Mouse (Mus musculus) brown adipose tissue, adult 24 weeks (tissue): ENCODE data around the gene Nyx. TPM values are rescaled to one million over a fixed set of nuclear protein-coding genes. Genes with fewer than 3 reads are reported as not detected.
A peak's percentile ranks its signal among the peaks of the same experiment; 100 is the strongest.
"Not testable (repeated sequence)": the region's sequence is repeated elsewhere in the genome, so short reads cannot be mapped to it uniquely, and the experiment has no call there.

ENCODE experiments used
- H3K27ac ChIP-seq: fragments of 200-500 bp; replicated peaks from 2 replicates; pipeline ENCODE4 v1.5.1; 2012; ENCODE audit warnings: low read depth, mild to moderate bottlenecking, low read length
- H3K4me1 ChIP-seq: fragments of 200-500 bp; 2 replicates; pipeline ENCODE4 v1.6.1; 2012; ENCODE audit warnings: low read length, mixed read lengths; ENCODE audit not compliant: control insufficient read depth, insufficient read depth, insufficient read length
- H3K4me3 ChIP-seq: fragments of 200-500 bp; 2 replicates; pipeline ENCODE4 v1.5.1; 2012; ENCODE audit warnings: low read depth, mild to moderate bottlenecking, low read length, moderate library complexity; ENCODE audit not compliant: insufficient read depth
- polyA plus RNA-seq: library from polyadenylated mRNA; stranded (reverse); fragments of >200 nt; gene quantifications from 2 replicates; pipeline ENCODE4 v1.2.4, GENCODE M21; 2012; ENCODE audit not compliant: missing spikeins, insufficient read depth, insufficient read length

Nyx gene
- polyA plus RNA-seq: not detected in 2 replicates

DNA sequence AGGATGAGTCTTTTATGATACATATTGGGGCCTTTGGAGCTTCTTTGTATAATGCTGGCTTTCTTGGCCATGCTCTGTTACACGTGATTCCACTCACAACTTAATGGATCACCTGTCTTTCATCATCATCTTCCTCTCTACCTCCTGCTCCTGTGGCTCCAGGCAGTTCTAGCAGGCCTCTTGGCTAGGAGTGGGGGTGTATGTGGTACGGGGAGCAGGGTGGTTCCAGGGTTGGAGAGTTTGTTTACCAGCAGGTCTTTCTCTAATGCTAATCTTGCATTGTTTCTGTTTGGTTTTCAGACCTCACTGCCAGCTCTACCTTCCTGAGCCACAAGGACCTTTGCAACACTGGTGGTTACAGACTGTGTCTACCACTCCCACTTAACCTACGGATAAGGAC is at the start of gene Nyx:
Nyx (plus strand) TSS at position 301 of the 400 bp plus-strand sequence.
- H3K4me3 ChIP-seq: no peak within 1 kb of the TSS
- H3K4me1 ChIP-seq: peaks cover 7% of the 10 kb centered on the region
- 0 out of 2 replicates have a peak within 1 kb of the TSS, but pooled peaks have one; percentile 33 for H3K27ac ChIP-seq

DNA sequence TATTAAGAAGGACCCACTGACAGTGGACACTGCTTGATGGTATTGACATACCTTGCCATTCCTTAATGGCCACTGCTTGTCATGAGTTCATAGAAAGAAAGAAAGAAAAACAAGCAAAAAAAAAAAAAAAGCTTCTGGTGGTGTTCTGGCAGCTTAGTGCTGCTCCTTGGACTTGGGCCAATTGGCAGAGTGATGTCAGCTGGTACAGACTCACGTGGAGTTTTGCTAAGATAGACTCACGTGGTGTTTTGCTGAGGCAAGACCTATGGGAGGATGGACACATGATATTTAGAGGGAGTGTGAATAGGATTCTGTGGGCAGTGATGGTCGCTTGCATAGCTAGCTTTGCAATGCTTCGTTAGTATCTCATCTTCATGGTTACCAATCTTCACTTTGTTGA is 43.9 kb upstream of the Nyx start:
- no peaks in the 10 kb centered on the region for H3K4me1 ChIP-seq
- H3K4me3 ChIP-seq: no peak overlapping the region
- no peak overlapping the region for H3K27ac ChIP-seq

DNA sequence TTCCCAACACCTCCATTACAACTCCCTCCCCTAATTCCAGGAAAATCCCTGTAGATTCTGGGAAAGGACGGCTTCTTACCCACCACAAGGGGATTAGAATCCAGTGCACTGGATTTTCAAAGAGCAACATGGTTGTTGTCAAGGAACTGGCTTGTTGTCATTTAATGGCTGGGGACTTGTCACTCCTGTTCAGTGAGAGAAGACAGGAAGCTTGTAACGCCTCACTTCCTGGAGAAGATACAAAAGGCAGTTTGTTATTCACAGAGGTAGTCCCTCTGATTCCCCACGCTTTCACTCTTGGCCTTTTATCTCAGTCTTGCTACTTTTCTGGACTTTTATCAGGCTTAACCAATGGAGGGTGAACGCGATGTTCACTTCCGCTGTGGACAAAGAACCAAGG is 34.5 kb upstream of the Nyx start:
- Histone ChIP-seq H3K27ac (no peak overlapping the region), H3K4me3 (no peak overlapping the region), H3K4me1 (no peaks in the 10 kb centered on the region)

DNA sequence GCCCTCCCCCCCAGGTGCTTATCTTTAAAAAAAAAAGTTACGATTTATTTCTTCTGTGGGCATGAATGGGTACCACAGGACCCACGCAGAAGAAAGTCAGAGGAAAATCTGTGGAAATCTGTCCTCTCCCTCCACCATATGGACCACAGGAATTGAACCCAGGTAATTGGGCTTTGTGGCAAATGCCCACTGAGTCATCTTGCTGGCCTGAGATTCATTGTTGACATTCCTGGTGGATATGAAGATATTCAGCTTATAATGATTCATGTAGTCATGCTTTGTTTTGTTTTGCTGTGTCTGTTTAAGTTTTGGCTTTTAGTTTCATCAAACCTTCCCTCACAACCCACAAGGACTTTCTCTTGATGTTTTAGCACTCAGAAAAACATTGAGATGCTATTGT is 29.9 kb upstream of the Nyx start:
- H3K27ac ChIP-seq: not testable (repeated sequence)

GRCm38 (mm10) chrX:13456544-13456943 is 9.4 kb upstream of the Nyx start:
- not testable (repeated sequence) for H3K27ac ChIP-seq, H3K4me1 ChIP-seq, H3K4me3 ChIP-seq

More for the DNA sequence above, 29.9 kb upstream of the Nyx start:
- not testable (repeated sequence) for H3K4me3 ChIP-seq, H3K4me1 ChIP-seq

DNA sequence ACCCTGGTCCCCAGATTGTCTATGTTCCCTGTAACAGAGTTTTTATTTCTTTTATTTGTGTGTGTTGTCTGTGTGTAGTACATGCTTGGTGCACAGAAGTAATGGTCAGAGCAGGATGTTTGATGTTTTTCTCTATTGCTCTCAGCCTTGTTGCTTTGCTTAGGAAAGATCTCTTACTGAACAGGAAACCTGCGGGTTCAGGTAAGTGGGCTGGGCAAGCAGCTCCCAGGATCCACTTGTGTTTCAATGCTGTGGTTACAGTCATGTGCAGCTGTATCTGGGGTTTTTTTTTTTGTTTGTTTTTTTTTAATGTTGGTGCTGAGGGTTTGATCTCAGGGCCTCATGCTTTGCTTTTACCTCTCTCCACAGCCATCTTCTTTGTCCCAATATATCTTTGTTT is 7.1 kb upstream of the Nyx start:
- H3K4me3 ChIP-seq: no peak overlapping the region
- no peak overlapping the region for H3K27ac ChIP-seq
- H3K4me1 ChIP-seq: 0 out of 2 replicates have a peak, but pooled peaks cover 4% of the 10 kb centered on the region

- Histone ChIP-seq H3K4me3 (peak overlapping the region; percentile 69), H3K27ac (peak overlapping the region; percentile 100), H3K4me1 (0 out of 2 replicates have a peak, but pooled peaks cover 4% of the 10 kb centered on the region)
These were observed 4.3 kb upstream of the Nyx start for GRCm38 (mm10) chrX:13461266-13462261.

DNA sequence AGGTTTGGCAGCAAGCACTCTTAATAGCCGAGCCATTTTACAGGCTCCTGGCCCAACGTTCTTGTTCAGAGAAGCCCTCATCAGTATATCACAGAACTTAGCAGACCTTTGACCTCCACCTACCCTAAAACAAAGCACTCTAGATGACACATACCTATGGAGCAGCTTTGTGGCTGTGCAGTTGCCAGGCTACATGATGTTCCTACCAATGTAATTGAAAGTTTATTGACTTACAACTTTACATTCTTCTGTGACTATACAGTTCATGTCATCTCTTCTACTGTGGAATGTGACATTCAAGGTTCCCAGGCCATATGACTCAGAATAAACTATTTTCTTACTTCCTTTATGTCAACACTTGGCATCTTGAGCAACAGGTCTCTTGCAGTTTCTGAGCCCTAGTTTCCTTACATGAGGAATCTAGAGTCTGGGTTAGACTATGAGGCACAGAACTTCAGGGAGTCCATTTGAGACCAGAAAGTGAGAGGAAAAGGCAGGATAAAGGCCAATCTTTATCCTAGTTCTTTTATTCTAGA is 2.9 kb upstream of the Nyx start:
- 0 out of 2 replicates have a peak, but pooled peaks cover 4% of the 10 kb centered on the region for H3K4me1 ChIP-seq
- no peak overlapping the region for H3K4me3 ChIP-seq
- H3K27ac ChIP-seq: peak overlapping the region; percentile 43; the same call in 1 of the 2 replicates

DNA sequence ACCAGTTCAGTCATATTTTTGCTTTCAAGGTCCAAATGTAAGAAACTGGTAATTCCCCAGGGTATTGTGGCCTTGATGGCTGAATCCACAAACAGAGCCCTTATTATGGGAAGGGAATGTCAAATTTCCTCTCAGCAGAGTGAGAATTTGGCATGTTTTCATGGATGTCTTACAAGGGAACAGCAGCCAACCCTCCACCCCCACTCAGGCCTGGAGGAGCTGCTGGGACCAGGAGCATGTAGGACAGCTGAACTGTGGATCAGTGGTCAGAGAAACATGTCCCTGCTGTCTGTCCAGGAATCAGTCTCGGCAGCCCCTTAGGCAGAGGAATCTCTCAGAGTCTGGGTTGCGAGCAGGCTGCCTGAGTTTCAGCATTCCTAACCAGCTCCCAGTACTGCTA is 771 bp downstream of the Nyx start:
- 0 out of 2 replicates have a peak overlapping the region, but pooled peaks have one; percentile 33 for H3K27ac ChIP-seq
- no peak overlapping the region for H3K4me3 ChIP-seq
- H3K4me1 ChIP-seq: peaks cover 3% of the 10 kb centered on the region

GRCm38 (mm10) chrX:13467121-13467571 is 1.2 kb downstream of the Nyx start:
- no peak overlapping the region for H3K4me3 ChIP-seq
- peak overlapping the region; percentile 33; the same call in 1 of the 2 replicates for H3K27ac ChIP-seq
- peaks cover 3% of the 10 kb centered on the region for H3K4me1 ChIP-seq

DNA sequence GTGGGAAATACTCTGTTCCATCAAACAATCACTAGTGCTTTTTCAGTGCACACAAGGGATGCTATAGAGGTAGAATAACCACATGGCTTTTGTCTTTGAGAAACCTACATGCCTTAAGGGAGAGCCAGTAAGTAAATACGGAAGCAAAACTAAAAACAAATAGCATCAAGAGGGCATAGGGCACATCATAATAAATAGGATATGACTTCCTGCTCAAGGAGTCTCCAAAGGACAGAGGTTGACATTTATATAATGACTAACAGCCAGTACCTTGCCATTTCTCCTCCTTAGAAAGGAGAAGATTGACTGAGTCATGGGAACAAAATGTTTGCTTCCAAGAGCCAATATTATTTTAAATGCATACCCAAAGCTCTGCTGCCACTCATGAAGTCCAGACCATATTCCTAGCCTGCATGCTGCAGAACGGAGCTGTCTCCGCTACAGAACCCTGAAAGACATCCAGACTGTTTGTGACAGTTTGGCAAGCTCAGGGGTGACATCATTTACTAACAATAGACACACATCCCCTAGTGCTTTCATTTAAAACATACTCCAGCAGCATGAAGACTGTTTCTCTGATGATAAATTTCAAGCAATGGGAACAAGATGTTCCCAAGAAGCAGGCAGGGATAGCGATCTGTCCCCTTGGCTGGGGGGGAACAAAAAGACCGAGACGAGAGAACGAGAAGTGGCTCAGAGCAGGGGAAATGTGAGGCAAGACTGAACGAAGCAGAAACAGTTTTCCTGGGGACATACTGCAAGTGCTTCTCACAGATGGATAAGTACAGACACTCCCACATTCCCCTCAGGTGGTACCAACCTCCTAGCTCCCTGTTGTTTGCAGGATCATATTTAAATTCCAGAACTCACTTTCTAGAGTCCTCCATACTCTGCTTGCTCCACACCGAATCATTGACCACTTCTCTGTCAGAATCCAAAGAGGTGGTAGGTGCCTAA is 3.5 kb downstream of the Nyx start:
- peak overlapping the region; percentile 94 for H3K27ac ChIP-seq
- H3K4me3 ChIP-seq: peak overlapping the region; percentile 48; the same call in 1 of the 2 replicates

DNA sequence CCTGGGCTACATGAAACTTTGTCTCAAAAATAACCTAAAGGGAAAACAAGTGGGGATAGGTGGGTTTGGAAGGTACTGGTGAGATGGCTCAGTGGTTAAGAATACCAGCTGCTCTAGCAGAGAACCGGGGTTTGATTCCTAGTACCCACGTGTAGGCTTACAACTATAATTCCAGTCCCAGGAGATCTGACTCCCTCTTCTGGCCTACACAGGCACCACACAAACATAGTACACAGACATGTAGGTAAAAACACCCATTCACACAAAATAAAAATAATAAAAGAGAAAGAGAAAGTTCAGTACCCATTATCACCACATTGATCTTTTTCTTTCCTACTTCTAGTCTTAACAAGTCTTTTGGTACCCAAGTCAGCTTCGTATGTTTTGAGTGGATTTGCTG is 6.0 kb downstream of the Nyx start:
- Histone ChIP-seq H3K4me3 (no peak overlapping the region), H3K4me1 (peaks cover 5% of the 10 kb centered on the region), H3K27ac (no peak overlapping the region)

More for the DNA sequence above, 3.5 kb downstream of the Nyx start:
- H3K4me1 ChIP-seq: peaks cover 5% of the 10 kb centered on the region

DNA sequence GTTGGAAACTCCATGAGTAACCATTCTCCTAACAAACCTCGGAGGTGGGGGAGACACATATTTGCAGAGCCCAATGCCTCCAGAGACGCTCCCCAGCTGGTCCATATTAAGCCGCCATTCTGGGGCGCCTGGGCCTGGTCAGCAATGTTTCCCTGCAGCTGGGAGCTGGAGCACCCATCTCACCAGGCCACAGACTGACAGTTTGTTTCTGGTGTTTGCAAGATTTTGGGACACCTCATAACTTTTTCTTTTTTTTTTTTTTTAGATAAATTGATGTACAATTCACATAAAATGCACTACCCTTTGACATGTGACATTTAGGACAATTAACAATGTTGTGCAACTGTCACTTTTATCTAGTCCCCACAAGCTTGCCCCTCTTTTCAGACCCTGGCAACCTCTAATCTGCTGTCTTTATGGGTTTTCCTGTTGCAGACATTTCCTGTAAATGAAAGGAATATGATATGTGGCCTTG is 6.9 kb downstream of the Nyx start:
- H3K4me3 ChIP-seq: no peak overlapping the region
- peaks cover 5% of the 10 kb centered on the region for H3K4me1 ChIP-seq
- no peak overlapping the region for H3K27ac ChIP-seq

- H3K27ac ChIP-seq: no peak overlapping the region
- peaks cover 9% of the 10 kb centered on the region for H3K4me1 ChIP-seq
- no peak overlapping the region for H3K4me3 ChIP-seq
These were observed 9.5 kb downstream of the Nyx start for GRCm38 (mm10) chrX:13475382-13475781.
